12 mouse cellular contexts compared by ENCODE assay signal in genomic region chr2:164863411-164863810, GRCm38 (mm10). TPM values are rescaled to one million over a fixed set of nuclear protein-coding genes. Genes with fewer than 3 reads are reported as not detected.
"Had no signal": no experiment of that assay in that cellular context is flagged by ENCODE, and none has a peak within 500 bp of the region (broad histone marks: within the 10 kb centered on the region; RNA-seq: fewer than 3 reads in every experiment).

No protein-coding gene starts in this region.

RNA-seq across cellular contexts. Expression of gene Pltp, which starts 5.9 kb away (rescaled TPM):
- total RNA-seq: megakaryocyte-erythroid progenitor cell, adult 5-6 weeks had no signal

RNA-seq across cellular contexts. Expression of gene Spata25, which starts 35.1 kb away (rescaled TPM):
- total RNA-seq: megakaryocyte, adult 5-6 weeks; megakaryocyte-erythroid progenitor cell, adult 5-6 weeks had no signal
- polyA plus RNA-seq: liver, postnatal 0 days; lung, postnatal 0 days; midbrain, embryonic 10.5 days; midbrain, embryonic 16.5 days; neural tube, embryonic 11.5 days; neural tube, embryonic 13.5 days; neural tube, embryonic 15.5 days; small intestine, adult 2 months; stomach, embryonic 14.5 days; stomach, embryonic 16.5 days had no signal
